Mouse (Mus musculus) liver, adult 2 months (tissue): ENCODE results near the gene Trim66.

Experiments used
- CTCF ChIP-seq: fragments of 200-500 bp; IDR thresholded peaks from 2 replicates; pipeline ENCODE4 v1.5.1; 2011; ENCODE audit warnings: low read depth, low read length, control low read depth
- POLR2A ChIP-seq: fragments of 200-500 bp; IDR thresholded peaks from 2 replicates; pipeline ENCODE4 v1.6.1; 2011; ENCODE audit warnings: low read length, control low read depth; ENCODE audit not compliant: insufficient read depth; ENCODE audit errors: extremely low read depth

DNA sequence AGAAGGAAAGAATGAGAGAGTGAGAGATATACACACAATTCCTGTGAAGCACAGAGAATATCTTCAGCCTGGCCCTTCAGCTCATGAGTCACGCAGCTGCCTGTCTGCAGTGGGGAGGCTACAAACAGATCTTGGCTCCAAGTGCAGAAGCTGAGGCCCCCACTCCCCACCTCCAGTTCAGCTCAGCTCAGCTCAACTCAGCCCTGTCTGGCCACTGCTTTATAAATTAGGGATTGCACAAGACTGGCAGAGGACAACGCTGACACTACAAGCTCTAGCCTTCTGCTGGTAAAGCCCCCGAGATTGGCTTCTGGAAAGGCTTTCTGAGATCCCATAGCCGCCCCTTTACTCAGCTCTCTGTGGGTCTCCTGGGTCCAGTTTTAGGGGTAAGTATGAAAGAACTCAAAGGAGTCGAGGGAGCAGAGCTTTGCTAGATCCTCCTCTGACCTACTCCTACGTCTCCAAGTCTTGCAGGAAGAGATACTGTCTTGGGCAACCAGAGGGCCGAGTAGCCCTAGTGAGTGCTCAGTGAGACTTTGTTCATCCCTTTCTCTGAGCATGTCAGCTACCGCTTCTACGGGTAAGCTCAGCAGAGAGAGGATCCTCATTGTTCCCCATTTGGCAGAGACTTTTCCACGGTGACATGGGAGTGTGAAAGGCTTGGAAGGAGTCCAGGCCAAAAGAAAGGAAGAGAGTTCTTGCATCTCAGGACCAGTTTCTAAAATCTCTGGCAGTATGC, 37.5 kb upstream of the Trim66 start:
- TF ChIP-seq CTCF (no peak), POLR2A (no peak)
